Mouse (Mus musculus) spleen, postnatal 36 days (tissue): ENCODE data around the gene Ssx2ip.
"Not testable (repeated sequence)": the region's sequence is repeated elsewhere in the genome, so short reads cannot be mapped to it uniquely, and the experiment has no call there.

Source experiments
- DNase-seq, 2 experiments: peaks; one replicate each; pipeline ENCODE4 v3.0.0; 2022; ENCODE audit warnings: low spot score in 2 of 2, mixed read lengths in 1 of 2

Gene Ssx2ip

DNA sequence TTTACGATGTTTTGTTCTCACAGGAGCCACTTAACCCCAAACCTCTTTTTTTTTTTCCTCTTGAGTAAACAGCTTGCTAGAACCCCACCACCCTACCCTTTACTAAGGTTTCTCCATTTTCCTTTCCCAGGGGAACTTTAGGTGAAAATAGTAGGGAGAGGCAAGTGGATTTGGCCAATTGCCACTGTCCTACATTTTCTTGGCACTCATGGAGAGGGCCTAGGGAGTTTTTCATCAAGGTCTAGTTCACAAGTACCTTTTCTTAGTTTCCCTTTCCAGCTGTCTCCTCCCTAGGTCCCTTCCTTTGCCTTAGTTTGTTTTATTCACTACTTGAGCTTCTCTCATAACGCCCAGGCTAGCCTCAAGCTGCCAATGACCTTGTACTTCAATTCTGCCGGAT lies 672 bp upstream of the Ssx2ip start:
- no peak for DNase-seq

DNA sequence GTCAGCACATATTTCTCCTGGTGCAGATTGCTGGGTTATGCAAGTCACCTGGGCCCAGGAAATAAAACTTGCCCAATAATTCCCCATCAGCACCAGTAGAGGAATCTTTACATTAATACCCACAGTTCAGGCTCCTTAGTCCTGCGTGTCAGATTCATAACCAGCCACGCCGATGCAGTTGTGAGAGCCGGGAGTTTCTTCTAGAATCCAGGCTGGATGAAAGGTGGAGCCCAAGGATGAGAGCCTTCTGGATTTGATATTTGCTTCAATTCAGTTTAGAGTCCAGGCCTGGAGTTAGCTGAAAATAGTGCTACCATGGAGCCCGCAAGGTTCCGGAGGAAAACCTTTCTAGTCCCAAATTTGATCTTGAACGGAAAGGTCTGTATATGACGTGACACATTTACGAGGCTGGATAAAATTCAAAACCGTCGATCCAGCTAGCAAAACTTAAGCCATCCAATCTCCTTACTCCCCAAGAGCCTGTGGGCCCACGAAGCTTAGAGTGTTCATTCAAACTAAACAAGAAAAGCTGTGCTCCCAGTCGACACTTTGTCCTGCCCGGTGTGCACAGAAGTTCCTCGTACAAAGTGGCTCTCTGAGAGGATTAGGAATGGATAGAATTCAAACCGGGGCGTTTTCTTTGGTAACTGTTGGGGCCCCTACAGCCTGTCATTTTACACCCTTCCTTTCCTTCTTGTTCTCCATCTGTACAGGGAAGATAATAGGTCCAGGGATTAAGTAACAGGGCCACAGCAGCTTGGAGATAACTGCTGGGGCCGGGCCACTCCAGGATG lies 968 bp downstream of the Ssx2ip start:
- peak in 1 of 2 experiments; percentile 11 for DNase-seq

DNA sequence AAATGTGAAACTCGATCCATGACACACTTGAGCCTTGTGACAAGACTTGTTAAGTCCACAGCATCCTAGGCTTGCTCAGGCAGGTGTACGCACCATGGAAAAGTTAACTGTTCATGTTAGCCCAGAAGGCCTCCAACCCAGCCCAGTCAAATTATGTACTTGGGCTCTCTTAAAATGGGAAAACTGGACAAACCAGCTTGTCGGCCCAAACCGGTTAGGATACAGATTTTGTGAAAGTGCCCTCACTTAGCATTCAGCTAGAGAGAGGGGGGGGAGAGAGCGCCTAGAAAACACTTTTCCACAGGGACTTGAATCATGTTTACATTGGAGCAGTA lies 1.5 kb downstream of the Ssx2ip start:
- DNase-seq, result no peak

DNA sequence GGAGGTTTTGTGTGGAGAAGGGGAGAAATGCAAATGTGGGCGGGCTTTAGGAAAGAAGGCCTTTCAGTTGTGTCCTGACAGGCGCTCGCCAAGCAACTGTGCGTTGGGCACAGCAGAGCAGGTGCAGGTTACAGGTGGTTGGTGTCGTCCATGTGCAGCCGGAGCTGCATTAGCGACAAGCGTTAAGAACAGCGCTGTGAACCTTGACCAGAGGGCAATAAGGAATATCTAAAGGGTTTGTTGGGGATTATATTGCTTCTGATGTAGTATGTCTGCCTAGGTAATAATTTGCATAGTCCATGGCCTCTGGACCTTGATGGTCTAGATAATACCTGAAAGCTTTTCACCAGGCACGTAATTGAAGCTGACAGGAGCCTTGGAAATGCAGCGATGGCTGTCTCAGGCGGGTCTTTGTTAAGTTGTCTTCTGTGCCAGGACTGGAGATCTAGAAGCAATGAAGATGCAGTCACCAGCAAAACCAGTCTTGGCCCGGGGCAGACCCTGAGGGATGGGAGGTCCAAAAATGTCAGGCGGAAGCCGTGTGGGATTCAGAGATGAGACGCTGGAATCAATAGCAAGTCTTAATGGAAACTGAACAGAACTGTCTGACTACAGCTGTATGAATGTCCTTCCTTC lies 2.8 kb downstream of the Ssx2ip start:
- no peak for DNase-seq

DNA sequence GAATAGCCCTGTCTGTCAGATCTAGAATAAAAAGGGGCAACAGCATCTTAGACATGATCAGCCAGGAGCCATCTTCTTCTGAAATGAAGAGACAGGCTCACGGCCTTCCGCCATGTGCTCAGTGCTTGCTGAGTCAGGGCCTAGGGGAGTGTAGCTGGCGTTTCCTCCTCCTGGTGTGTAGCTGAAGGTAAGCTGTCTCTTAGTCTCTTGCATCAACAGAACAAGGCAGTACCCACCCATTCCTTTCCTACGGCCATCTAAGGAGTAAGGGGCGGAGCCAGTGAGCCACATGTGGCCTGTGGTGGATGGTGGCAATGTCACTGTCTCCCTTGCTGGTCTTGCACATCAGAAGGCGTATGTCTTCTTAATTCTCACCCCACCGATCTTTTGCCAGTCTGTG lies 5.7 kb downstream of the Ssx2ip start:
- no peak for DNase-seq

DNA sequence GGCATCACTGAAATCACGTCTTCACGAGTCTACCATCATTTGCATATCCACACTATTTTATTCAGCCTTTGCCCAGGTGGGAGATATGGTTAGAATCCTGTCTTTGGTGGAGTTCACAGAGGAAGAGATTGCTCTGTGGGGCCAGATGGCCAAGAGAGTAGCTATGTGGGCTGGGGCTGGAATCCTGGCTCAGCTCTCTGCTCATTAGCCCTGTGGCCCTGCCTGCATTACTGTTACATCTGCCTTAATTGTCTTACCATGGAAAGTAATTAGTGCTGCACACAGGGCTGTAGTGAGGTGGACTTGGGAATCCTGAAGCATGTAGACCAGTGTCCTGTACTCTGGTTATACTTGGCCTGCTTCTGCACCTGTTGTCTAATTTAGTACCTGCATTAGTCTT lies 7.6 kb downstream of the Ssx2ip start:
- no peak for DNase-seq

DNA sequence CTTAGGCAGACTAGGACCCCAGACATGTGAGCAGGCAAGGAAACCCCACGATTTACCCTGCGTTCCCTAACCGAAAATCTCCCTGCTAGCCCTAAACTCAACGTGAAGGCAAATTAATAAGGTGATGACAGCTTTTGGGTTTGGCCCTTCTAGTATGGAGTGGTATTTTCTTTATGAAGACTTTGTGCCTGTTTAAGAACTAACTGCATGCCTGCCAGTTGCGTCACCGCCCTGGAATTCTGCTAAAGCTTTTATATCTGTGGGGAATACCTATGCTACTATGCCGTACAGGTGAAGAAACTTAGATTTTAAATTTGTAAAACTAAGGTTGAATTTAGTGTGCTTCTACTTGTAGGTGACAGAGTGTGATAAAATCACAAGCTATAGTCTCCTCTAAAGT lies 8.0 kb downstream of the Ssx2ip start:
- no peak for DNase-seq

DNA sequence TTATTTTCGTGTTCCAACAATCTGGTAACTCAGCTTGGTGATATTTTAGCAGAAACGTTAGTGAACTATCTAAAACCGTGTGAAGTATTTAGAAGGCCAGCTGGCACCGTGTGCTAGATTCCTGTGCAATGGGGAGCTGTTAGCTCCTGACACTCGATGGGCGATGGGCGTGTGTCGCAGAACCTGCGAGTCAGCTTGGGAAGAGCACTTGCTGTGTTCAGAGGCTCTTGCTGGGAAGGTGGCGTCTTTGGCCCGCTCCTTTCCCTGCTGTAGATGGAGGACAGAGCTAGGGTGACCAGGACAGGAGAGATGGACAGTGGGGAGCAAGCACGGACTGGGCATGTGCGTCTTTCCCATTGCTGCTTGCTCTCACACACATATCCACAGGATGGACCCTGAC lies 8.6 kb downstream of the Ssx2ip start:
- DNase-seq, result no peak

DNA sequence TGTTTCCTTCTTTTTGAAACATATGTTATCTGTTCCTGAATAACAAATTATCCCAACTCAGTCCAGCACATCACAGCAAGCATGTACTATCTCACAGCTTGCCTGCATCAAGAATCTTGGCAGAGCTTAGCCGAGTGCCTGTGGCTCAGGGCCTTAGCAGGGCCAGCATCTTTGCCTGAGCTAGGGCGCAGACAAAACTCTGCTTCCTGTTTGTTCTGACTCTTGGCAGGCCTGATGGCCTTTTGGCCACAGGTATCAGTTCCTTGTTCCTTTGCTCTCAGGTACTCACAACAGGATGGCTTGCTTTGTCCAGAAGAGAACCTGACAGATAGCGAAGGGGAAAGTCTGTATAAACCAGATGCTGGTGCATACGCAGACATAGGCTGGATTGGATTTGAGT lies 9.6 kb downstream of the Ssx2ip start:
- DNase-seq, result no peak

DNA sequence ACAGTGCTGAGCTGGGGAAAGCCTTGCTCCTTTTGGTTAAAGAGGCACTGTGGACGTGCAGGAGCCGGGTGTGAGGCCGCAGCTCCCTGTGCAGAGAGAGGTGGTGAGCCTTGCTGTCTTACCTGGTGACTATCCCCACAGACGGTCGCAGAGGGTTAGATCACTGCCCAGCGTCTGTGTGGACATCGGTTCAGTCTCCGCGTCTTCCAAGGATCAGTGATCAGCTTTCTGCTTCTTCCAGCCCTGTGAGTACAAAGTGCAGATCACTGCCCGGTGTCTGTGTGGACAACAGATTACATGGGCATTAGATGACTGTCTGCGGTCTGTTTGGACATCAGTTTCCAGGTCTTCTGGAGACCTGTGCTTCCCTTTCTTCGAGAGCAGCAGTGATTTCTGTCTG lies 10.1 kb downstream of the Ssx2ip start:
- no peak for DNase-seq

DNA sequence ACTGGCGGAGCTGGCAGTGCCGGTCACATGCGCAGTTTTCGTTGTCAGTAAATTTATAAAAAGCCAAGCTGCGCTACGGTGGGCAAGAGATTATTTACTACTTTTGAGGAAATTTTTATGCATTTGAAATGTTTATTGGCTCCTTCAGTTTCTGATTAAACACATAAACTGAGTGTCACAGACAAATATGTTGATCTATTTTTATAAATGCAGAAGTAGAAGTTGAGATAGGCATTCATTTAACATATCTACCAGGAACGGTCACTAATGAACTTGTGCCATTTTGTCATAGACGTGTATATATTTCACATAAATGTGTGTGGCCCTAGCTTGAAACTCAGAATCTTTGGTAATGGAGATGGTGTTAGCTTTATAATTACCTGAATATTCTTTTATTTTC lies 13.4 kb downstream of the Ssx2ip start:
- no peak for DNase-seq

DNA sequence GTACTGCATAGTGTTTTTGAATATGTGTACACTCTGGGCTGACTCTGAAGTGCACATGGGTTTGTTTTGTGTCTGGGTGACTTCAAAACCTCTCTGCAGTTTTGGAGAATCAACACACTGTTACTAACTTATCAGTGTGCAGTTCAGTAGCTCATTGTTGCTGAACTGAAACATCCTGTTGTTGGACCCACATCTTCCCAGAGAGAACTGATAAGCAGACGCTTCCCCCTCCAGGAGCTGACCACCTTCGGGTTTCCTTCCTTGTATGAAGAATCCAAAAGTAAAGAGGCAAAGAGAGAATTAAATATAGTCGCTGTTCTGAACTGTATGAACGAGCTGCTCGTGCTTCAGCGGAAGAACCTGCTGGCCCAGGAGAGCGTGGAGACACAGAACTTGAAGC lies 14.5 kb downstream of the Ssx2ip start:
- no peak for DNase-seq

DNA sequence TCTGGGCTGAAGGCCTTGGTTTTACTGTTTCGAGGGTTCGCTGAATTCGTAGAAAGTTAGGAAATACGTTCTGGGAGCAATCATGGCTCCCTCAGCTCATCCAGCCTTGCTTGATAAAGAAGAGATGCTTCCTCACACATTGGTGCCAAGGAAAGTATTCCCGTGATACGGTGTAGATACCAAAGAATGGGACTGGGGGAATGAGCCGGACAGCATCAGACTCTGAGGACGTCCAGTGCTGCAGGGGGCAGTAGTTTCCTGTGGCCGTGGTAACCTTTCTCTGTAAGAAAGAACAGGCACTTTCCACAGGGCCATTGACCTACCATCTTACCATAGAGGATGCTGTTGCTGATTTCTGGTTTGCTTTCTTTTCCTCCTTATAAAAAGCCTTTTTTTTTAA lies 15.1 kb downstream of the Ssx2ip start:
- no peak for DNase-seq

DNA sequence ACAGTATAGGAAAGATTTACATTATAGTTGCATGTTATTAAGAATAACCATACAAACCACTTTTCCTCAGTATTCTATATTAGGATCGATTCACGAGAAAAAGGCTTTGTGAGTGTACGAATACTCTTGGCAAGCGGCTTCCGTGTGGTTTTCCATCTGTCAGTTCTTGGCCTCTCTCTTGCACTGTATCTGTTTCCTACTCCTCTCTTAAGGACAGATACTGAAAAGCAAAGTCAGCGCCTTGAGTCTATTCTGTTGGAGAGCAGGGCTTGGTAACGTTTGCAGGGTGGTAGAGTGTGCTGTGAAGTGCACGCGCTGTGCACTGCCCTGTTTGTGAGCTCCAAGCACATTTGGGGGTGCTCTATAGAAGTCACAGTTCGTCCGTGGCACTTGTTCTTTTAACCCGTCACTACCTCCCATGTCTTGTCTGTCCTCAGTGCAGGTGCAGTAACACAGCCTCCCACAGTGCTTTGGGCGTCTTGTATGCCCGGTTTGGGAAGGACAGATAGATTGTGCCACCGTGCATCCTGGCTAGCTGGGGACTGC lies 15.6 kb downstream of the Ssx2ip start:
- no peak for DNase-seq

DNA sequence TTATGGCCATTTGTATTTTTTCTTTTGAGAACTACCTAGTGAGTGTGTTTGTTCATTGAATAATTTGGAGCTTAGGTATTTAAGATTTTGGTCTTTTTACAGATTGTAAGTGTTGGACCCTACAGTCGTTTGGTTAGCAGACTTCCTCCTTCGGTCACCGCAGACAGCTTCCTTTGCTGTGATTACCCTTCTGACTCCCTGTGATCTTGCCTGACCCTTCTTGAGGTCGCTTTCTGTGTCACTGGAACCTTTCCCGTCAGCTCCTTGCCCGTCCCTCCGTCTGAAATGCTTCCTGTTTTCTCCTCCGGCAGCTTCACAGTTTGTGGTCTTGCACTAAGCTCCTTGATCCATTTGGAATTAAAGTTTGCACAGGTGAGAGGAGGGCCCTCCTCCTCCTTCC lies 17.3 kb downstream of the Ssx2ip start:
- DNase-seq, result no peak

DNA sequence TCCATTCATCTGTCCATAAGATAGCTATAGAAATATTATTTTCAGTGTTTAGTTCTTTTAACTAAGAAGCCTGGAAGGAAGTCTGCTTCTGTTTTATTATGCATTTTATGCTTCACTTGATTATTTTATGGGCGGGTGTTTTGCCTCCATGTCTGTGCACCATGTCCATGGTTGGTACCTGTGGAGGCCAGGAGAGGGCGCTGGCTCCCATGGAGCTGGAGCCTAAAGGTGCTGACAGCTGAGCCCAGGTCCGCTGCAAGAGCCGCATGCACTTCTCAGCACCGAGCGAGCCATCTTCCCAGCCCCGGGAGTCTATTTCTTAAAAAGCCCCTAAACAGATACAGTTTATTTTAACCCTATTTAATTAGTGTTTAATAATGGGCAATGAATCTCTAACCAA lies 19.3 kb downstream of the Ssx2ip start:
- no peak for DNase-seq

DNA sequence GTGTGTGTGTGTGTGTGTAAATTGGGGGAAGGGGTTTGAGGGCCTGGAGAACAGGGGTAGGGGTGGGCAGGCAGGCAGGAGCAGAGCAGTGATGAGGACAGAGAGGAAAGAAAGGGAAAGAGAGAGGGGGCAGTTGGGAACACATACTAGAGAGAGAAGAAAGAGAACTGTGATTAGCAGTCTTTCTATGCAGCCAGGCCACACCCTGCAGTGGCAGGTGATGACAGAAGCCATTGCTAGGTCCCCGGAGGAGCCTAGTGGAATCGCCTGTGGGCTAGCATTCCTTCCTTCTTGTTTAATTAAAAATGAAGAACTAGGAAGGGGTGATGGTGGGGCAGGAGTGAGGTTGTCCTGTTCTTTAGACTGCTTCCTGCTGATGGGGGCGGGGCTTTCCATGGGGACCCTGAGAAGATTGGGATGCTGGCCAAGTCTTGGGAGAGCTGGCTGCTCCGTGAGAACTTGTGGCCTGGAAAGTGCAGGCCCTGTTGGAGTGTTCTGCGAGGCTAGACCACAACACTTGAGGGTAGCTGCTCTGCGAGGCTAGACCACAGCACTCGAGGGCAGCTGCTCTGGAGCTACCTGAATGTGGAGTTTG lies 20.0 kb downstream of the Ssx2ip start:
- no peak for DNase-seq

DNA sequence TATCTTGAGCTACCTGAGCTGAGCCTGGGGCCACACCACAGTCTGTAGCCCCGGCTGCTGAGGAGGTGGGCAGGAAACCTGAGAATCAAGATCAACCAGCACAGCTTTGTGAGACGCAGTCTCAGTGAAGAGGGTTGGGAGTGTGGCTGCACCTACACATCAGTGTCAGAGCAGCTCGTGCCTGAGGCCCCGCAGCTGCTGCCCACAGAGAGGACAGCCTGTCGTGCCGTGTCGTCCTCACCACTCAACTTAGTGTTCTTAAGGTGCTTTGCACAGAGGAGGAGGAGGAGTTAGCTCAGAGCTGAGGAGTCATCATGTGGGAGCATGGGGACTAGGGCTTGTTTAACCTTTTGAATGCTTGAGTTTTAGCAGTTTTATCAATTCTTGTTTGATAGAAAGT lies 21.5 kb downstream of the Ssx2ip start:
- DNase-seq, result no peak

DNA sequence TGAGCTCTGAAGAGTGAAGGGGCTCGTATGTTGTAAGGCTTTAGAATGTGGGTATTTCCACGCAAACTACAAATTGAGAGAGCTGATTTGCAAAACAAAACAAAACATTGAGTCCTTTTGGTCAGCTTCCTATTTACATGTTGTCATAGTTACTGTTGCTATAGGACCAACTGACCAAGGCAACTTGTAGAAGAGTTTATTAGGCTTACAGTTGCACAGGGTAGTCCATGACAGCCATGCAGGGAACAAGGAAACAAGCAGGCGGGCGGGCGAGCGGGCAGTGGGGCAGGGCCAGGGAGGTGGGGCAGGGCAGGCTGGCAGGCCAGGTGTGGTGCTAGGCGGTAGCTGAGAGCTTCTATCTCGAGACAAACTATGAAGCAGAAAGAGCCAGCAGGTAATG lies 22.0 kb downstream of the Ssx2ip start:
- DNase-seq, result no peak

DNA sequence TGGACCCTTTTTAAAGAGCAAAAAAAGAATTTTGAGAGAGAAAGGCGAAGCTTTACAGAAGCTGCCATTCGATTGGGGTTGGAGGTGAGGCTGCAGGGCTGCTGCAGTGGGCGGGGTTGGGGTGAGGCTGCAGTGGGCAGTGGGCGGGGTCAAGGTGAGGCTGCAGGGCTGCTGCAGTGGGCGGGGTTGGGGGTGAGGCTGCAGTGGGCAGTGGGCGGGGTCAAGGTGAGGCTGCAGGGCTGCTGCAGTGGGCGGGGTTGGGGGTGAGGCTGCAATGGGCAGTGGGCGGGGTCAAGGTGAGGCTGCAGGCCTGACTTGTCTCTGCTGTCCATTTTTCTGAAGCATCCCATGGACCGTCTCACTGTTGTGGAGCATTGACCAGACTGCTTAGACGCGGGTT lies 28.6 kb downstream of the Ssx2ip start:
- DNase-seq, result not testable (repeated sequence)

DNA sequence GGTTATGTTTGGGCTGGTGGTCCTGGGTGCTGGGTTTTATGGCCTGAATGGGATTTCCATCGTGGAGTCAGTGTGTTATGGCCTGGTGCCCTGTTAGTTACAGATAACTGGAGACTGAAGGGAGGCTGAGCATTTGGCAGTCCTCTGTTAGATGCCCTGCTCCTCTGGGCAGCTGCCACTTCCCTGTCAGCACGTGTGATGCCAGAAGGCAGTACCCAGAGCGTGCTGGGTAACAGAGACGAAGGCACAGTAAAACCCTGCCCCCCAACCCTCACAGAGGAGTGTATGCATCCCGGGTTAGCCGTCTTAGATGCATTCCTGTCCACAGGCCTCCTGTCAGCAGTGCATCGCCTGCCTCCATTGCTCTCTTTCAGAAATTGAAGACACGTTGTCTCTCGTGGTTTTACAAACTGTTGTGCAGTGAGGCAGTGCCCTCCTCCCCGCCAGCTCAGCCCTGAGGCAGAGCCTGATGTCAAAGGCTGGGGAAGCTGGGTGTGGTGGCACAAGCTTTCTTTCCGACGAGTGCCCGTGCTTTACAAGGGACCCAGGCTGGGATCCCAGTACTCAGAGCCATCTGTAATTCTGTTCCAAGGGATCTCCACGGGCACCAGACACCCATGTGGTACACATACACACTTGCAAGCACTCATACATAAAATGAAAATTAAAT lies 29.4 kb downstream of the Ssx2ip start:
- no peak for DNase-seq

DNA sequence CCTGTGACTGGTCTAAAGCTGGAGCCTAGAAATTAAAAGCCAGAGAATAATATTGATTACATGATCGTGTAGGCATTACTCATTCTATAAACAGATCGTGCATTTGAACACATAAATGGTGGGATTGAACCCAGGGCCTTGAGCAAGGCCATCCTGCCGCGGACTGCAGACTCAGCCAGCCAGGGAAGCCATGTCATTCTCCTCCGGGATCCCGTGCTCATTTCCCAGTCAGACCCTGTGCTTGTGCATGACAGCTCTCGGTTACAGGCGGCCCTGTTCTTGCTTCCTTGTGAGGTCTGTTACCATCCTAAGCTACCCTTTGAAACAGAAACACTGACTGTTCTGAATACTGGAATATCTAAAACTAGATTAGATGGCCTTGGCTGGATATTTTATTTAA lies 30.2 kb downstream of the Ssx2ip start:
- no peak for DNase-seq

DNA sequence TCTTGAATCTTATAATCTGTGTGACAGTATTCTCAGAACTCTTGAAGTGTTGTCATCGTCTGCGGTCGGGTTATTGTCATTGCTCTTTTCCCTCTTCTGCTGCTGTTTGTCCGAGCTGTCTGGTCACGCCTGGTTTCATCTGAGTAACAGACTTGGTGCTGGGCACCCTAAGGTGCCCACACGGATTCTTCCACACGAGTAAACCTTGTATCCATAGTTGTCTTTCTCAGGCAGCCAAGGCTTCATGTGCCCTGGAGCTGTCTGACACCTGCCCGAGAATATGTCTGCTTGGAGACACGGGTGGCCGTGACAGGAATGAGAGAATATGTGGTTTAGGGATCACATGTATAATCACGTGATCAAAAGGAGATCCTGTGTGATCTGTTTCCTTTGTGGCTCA lies 31.1 kb downstream of the Ssx2ip start:
- DNase-seq, result no peak
